Mouse (Mus musculus): ENCODE results near the gene Folr2.

Folr2 gene

GRCm38 (mm10) chr7:101822836-101823757 is 33.9 kb downstream of the Folr2 start:
- DNase-seq, result no peak

- DNase-seq, result no peak
These were observed 35.2 kb downstream of the Folr2 start for GRCm38 (mm10) chr7:101821571-101822501.

GRCm38 (mm10) chr7:101820295-101821030 is 36.5 kb downstream of the Folr2 start:
- no peak for DNase-seq

- no peak for DNase-seq
These were observed 39.1 kb downstream of the Folr2 start, which contains the start of gene Phox2a for GRCm38 (mm10) chr7:101817861-101818401. Gene Phox2a, plus strand, starts transcription at chr7:101818313.

Data from cerebellum, adult 11-12 months (tissue).